Mouse (Mus musculus): ENCODE data around the gene Rufy4.

GRCm38 (mm10) chr1:74084752-74085151, 40.6 kb upstream of the Rufy4 start:
- TF ChIP-seq POLR2A (IDR thresholded peaks at IDR 0.05; ENCODE audit: insufficient read length, low read depth) (no peak), POLR2AphosphoS2 (IDR thresholded peaks at IDR 0.05; ENCODE audit: insufficient read length, low read depth) (no peak), MYOD1 (IDR thresholded peaks at IDR 0.05; ENCODE audit: control insufficient read depth in 1 of 3, insufficient read length in 2 of 3, low read depth in 2 of 3) (no peak), CEBPB (IDR thresholded peaks at IDR 0.05; ENCODE audit: insufficient read depth, poor library complexity, severe bottlenecking) (no peak)
